Mouse (Mus musculus): Measurements from ENCODE around the gene Prkci. TPM values are rescaled to one million over a fixed set of nuclear protein-coding genes. Genes with fewer than 3 reads are reported as not detected.
A peak's percentile ranks its signal among the peaks of the same experiment; 100 is the strongest.

Gene Prkci
- polyA plus RNA-seq, 1 experiment from 2014 or later: 37.7 TPM

DNA sequence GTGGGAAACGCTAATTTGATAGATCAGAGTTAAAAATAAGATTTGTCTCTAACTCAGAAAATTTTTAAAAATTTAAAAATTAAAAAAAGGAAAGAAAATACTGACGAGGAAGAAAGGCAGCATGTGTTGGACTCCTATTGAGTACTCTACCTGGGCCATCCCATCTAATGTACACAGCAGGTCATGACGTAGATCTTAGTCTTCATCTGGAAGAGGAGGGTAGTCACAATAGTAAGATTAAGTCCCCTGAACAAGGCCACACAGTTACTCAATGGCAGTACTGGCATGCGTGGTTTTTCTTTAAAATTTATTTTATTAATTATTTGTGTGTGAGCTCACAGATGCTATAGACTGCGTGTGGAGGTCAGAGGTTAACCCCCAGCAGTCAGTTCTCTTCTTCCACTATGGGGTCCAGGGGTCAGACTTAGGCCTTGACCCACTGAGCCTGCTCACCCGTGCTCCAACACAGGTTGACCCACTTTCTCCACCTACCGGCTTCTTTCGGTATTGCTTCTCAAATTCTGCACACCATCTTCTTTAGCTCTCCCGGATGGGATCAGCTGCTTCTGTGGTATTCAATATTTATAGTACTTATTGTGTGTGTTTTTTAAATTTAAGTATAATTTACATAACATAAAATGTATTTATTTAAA lies 20.3 kb upstream of the Prkci start:
- no peak overlapping the region for H3K27ac ChIP-seq
- 38% methylated on average over 9 of the region's 9 CpGs for WGBS
- H3K4me1 ChIP-seq: no peaks in the 10 kb centered on the region
- H3K4me3 ChIP-seq: no peak overlapping the region
- no peaks in the 10 kb centered on the region for H3K36me3 ChIP-seq (replicated peaks)
- peak; percentile 58 for DNase-seq (ENCODE audit: extremely low spot score, low spot score)
- no peaks in the 10 kb centered on the region for H3K27me3 ChIP-seq (ENCODE audit: poor library complexity, severe bottlenecking)
- H3K9me3 ChIP-seq: no peaks in the 10 kb centered on the region

DNA sequence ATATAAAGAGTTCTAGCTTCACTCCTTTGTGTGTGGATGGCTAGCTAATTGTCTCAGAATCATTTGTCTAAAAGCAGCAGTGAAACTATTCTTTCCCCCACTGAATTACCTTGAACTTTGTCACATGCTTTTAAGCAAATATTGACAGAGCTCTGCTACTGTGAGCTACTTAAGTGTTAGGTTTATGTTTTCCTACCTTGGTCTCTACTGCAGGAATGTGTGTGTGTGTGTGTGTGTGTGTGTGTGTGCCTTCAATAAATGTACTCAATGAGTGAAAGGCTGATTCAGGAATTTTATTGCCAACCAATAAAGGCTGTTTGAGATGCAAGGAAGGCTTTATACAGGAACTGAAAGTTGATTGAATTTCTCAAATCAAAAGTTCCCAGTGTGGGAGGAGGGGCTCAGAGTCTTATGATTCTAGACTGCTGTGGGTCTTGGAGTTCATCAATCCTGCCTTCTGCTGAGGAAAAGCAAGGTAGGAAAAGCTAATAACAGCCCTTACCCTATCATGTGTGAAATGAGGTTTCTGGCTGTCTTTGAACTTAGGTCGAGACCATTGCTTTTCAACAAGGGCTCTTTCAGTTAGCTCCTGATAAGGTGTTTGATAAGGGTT lies 18.4 kb upstream of the Prkci start:
- 78% methylated on average over 1 of the region's 1 CpGs for WGBS
- no peaks in the 10 kb centered on the region for H3K4me1 ChIP-seq
- no peak for DNase-seq (ENCODE audit: extremely low spot score, low spot score)
- no peak overlapping the region for H3K4me3 ChIP-seq
- no peaks in the 10 kb centered on the region for H3K36me3 ChIP-seq (replicated peaks)
- H3K27ac ChIP-seq: no peak overlapping the region
- H3K9me3 ChIP-seq: no peaks in the 10 kb centered on the region
- no peaks in the 10 kb centered on the region for H3K27me3 ChIP-seq (ENCODE audit: poor library complexity, severe bottlenecking)

- Histone ChIP-seq H3K4me1 (no peaks in the 10 kb centered on the region), H3K9me3 (no peaks in the 10 kb centered on the region), H3K27me3 (ENCODE audit: poor library complexity, severe bottlenecking) (no peaks in the 10 kb centered on the region), H3K4me3 (no peak overlapping the region), H3K27ac (no peak overlapping the region), H3K36me3 (replicated peaks) (no peaks in the 10 kb centered on the region)
- no peak for DNase-seq (ENCODE audit: extremely low spot score, low spot score)
- 83% methylated on average over 5 of the region's 5 CpGs for WGBS
Measured at GRCm38 (mm10) chr3:30981616-30982380, 13.7 kb upstream of the Prkci start.

GRCm38 (mm10) chr3:30982924-30983536 lies 12.5 kb upstream of the Prkci start:
- Histone ChIP-seq H3K4me1 (no peaks in the 10 kb centered on the region), H3K27me3 (ENCODE audit: poor library complexity, severe bottlenecking) (no peaks in the 10 kb centered on the region), H3K36me3 (replicated peaks) (no peaks in the 10 kb centered on the region), H3K9me3 (no peaks in the 10 kb centered on the region), H3K4me3 (no peak overlapping the region), H3K27ac (no peak overlapping the region)
- DNase-seq (ENCODE audit: extremely low spot score, low spot score): no peak
- WGBS: 77% methylated on average over 8 of the region's 8 CpGs

GRCm38 (mm10) chr3:30987396-30988318 lies 7.9 kb upstream of the Prkci start:
- Histone ChIP-seq H3K36me3 (replicated peaks) (no peaks in the 10 kb centered on the region), H3K4me1 (no peaks in the 10 kb centered on the region), H3K27me3 (ENCODE audit: poor library complexity, severe bottlenecking) (no peaks in the 10 kb centered on the region), H3K27ac (no peak overlapping the region), H3K9me3 (no peaks in the 10 kb centered on the region), H3K4me3 (no peak overlapping the region)
- DNase-seq (ENCODE audit: extremely low spot score, low spot score): no peak
- WGBS: 92% methylated on average over 9 of the region's 9 CpGs

DNA sequence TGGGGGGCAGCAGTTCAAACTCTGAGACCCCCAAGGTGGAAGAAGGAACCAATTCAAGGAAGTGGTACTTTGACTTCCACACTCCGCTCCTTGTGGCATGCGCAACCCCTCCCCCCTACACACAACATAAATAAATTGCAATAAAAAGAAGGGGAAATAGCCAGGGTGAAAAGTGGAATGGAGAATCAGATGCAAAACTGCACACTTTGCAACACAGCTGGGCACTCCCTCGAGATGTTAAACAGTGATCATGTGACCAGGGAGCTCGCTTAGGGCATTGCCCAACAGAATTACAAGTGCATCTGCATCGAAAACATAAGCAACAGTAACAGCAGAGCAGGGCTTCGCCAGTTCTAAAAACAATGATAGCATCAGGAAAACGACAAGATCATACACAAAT lies 3.4 kb upstream of the Prkci start:
- Histone ChIP-seq H3K9me3 (no peaks in the 10 kb centered on the region), H3K36me3 (replicated peaks) (no peaks in the 10 kb centered on the region), H3K27me3 (ENCODE audit: poor library complexity, severe bottlenecking) (no peaks in the 10 kb centered on the region), H3K4me3 (no peak overlapping the region), H3K27ac (no peak overlapping the region), H3K4me1 (peaks cover 15% of the 10 kb centered on the region)
- DNase-seq (ENCODE audit: extremely low spot score, low spot score): no peak
- 87% methylated on average over 7 of the region's 7 CpGs for WGBS

- Histone ChIP-seq H3K4me1 (peaks cover 21% of the 10 kb centered on the region), H3K9me3 (no peaks in the 10 kb centered on the region), H3K36me3 (replicated peaks) (no peaks in the 10 kb centered on the region), H3K4me3 (no peak overlapping the region), H3K27ac (no peak overlapping the region), H3K27me3 (ENCODE audit: poor library complexity, severe bottlenecking) (no peaks in the 10 kb centered on the region)
- no peak for DNase-seq (ENCODE audit: extremely low spot score, low spot score)
Measured at GRCm38 (mm10) chr3:30993066-30993573, 2.4 kb upstream of the Prkci start.

GRCm38 (mm10) chr3:30994859-30995258 lies 688 bp upstream of the Prkci start:
- H3K36me3 ChIP-seq (replicated peaks): no peaks in the 10 kb centered on the region
- peak overlapping the region; percentile 94 for H3K4me3 ChIP-seq
- peak overlapping the region; percentile 94 for H3K27ac ChIP-seq
- DNase-seq (ENCODE audit: extremely low spot score, low spot score): no peak
- H3K4me1 ChIP-seq: peaks cover 33% of the 10 kb centered on the region
- no peaks in the 10 kb centered on the region for H3K9me3 ChIP-seq
- WGBS: 26% methylated on average over 6 of the region's 6 CpGs
- no peaks in the 10 kb centered on the region for H3K27me3 ChIP-seq (ENCODE audit: poor library complexity, severe bottlenecking)

GRCm38 (mm10) chr3:30995899-30996687 lies 546 bp downstream of the Prkci start:
- no peaks in the 10 kb centered on the region for H3K9me3 ChIP-seq
- under 1% methylated on average over 49 of the region's 49 CpGs for WGBS
- no peaks in the 10 kb centered on the region for H3K36me3 ChIP-seq (replicated peaks)
- H3K4me1 ChIP-seq: peaks cover 41% of the 10 kb centered on the region
- H3K27me3 ChIP-seq (ENCODE audit: poor library complexity, severe bottlenecking): no peaks in the 10 kb centered on the region
- peak overlapping the region; percentile 94 for H3K4me3 ChIP-seq
- peak overlapping the region; percentile 94 for H3K27ac ChIP-seq
- DNase-seq (ENCODE audit: extremely low spot score, low spot score): no peak

GRCm38 (mm10) chr3:30996688-30997014 lies 1.1 kb downstream of the Prkci start:
- Histone ChIP-seq H3K36me3 (replicated peaks) (no peaks in the 10 kb centered on the region), H3K4me3 (peak overlapping the region; percentile 94), H3K9me3 (no peaks in the 10 kb centered on the region), H3K27ac (peak overlapping the region; percentile 94; the same call in 1 of the 2 replicates), H3K4me1 (peaks cover 45% of the 10 kb centered on the region), H3K27me3 (ENCODE audit: poor library complexity, severe bottlenecking) (no peaks in the 10 kb centered on the region)
- no peak for DNase-seq (ENCODE audit: extremely low spot score, low spot score)
- WGBS: 1% methylated on average over 4 of the region's 4 CpGs

- Histone ChIP-seq H3K36me3 (replicated peaks) (peaks cover 20% of the 10 kb centered on the region), H3K9me3 (peaks cover 11% of the 10 kb centered on the region; the same call in 1 of the 2 replicates), H3K4me3 (no peak overlapping the region), H3K4me1 (peaks cover 45% of the 10 kb centered on the region), H3K27me3 (ENCODE audit: poor library complexity, severe bottlenecking) (no peaks in the 10 kb centered on the region), H3K27ac (no peak overlapping the region)
- no peak for DNase-seq (ENCODE audit: extremely low spot score, low spot score)
- 71% methylated on average over 10 of the region's 10 CpGs for WGBS
Measured at GRCm38 (mm10) chr3:30999401-31000017, 4.0 kb downstream of the Prkci start.

Data from forebrain, embryonic 10.5 days (tissue).